Mouse (Mus musculus) T-helper 2 cell (primary cell): ENCODE measurements at regions not wholly inside any gene's neighbourhood (a gene's known extent, or its start where the extent isn't known, plus 50 kb on each side); places are given as distances from the start of the nearest gene placed in this dataset.

ENCODE experiments used
- in situ Hi-C: fragments of 300-600 bp; cut with MboI, MseI; formaldehyde crosslinking; loops from one replicate; pipeline ENCODE4 v1.15.1; 2025; ENCODE audit warnings: high pct_unique_total_duplicates

DNA sequence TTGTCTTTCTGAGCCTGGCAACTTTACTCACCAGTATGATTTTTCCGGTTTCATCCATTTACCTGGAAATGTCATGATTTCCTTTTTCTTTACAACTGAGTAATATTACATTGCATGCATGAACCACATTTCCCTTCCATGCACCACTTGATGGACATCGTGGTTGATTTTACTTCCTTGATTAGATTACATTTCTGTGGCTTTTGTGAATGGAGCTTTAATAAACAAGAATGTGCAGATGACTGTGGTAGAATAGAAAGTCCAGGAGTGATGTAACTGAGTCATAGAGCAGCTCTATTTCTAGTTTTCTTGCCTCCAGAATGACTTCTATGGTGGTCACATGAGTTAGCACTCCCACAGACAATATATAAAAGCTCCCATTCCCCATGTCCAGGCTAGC lies 75.2 kb downstream of the Chst2 start:
- in situ Hi-C loops = no loop called here

DNA sequence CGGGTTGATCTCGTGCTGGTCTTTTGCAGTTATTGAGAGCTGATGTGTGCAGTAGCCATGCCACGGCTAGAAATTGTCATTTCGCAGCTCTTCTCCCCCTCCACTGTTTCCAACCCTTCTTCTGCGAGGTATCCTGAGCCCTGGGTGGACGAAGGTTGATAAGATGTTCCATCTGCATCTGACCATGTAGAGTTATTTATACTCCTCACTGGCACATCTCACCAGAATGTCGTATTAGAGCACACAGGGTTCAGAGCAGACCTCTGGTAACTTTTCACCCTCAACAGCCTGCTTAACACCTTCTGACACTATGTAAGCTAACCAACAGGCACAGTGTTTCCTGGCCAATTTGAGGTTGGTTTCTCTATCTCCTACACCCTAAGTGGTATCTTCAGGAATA lies 76.4 kb downstream of the Chst2 start:
- in situ Hi-C loops = no loop called here

GRCm38 (mm10) chr9:95329053-95329430 lies 77.5 kb downstream of the Chst2 start:
- in situ Hi-C loops = no loop called here

GRCm38 (mm10) chr9:95328261-95329052 lies 78.1 kb downstream of the Chst2 start:
- in situ Hi-C loops = no loop called here

DNA sequence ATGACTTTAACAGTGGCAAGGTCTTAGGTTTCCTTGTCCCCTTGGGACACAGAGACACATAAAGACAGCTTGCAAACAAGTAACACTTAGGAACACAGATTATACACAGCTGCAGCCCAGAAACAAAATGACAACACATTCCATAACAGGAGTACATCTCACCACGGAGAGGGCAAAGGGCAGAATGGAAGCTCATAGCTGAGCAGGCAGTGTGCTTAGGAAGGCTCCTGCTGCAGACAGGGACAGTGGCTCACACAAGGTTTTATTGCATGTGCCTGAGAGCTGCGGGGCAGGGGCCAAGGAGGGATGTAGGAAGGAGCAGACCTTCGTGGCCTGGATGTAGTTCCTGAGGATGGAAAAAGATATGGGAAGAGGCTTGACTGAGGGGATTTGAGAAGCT lies 78.8 kb downstream of the Chst2 start:
- in situ Hi-C loops = no loop called here

DNA sequence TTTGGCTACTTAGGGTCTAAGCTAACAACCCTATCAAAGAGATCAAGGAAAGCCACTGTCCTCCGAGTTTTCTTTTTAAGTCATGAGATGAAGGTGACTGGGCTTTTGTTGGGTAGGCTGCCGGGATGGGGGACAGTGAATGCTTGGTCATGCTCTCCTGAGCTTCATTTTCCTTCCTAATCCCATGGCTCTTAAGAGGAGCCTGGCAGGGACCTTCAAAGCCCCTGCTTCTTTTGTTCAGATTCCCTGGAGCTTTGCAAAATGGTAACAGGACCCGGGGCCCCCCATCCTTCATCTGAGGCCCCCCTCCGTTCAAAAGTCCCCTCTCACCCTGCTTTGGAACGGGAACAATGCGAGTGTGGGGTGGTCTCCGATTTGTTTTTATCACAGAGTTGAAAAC lies 82.9 kb downstream of the Chst2 start:
- in situ Hi-C loops = loop anchor here (5.0 kb wide), 1 partner anchor 41 kb away; no protein-coding TSS in a partner anchor

DNA sequence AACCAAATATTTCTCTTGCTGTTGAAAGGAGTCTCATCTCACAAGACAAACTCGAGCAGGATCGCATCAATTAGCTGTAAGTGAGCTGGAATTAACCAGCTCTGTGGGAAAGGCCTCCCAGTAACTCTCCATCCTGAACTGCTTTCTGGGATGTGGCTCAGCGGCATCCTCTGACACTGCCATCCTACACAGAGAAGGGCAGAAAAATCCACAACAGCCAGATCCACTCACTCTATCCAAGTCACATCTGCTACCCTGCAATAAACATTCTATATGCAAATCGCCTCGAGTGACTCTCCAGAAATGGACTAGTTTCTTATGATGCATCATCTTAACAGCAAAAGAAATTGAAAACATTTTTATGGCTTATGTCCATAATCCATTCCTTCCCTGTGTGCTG lies 83.6 kb downstream of the Chst2 start:
- in situ Hi-C loops = loop anchor here (5.0 kb wide), 1 partner anchor 41 kb away; no protein-coding TSS in a partner anchor

- in situ Hi-C loops = loop anchor here (5.0 kb wide), 1 partner anchor 40 kb away; no protein-coding TSS in a partner anchor
Observed at GRCm38 (mm10) chr9:95322031-95322430, 84.5 kb downstream of the Chst2 start.

GRCm38 (mm10) chr9:95318926-95319325 lies 87.6 kb downstream of the Chst2 start:
- in situ Hi-C loops = no loop called here

- in situ Hi-C loops = no loop called here
Observed at GRCm38 (mm10) chr9:95316726-95317125, 89.8 kb downstream of the Chst2 start.

DNA sequence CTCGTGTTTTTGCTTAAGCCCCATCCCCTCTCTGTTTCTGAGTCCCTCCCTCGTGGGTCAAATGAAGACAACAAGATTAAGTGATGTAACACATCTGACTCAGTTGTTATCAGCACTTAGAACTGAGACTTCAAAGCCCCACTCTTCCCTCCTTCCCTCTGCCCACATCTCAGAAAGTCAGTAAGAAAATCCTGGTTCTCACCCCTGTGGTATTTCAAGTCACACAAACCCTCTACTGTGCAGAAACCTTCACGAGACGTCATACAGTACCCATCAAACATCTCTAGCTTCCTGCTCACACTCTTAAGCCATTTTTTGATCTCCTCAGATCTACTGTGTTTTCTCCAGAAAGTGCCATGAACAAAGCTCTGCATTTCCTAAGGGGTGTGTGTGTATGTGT lies 91.4 kb downstream of the Chst2 start:
- in situ Hi-C loops = no loop called here

DNA sequence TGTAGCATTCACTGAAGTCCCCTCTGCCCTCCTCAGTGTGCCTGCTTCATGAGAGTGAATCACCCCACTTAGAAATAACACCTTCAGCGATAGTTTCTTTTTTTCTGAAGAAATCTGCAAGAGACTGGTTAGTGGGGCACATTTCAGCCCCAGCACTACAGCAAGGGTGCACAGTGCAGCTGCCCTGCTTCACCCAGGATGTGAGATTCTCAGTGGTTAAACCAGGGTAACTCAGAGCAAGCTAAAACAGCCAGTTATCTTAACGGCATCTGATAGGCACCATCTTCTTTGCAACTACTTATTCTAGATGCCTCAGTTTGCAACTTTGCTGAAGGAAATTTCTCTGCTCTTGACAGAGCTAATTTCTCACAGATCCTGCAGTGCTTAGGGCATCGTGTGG lies 94.9 kb downstream of the Chst2 start:
- in situ Hi-C loops = loop anchor here (5.0 kb wide), 1 partner anchor 46 kb away; no protein-coding TSS in a partner anchor

- in situ Hi-C loops = no loop called here
Observed at GRCm38 (mm10) chr9:95289008-95289407, 117.5 kb downstream of the Chst2 start.

GRCm38 (mm10) chr9:95282996-95283395 lies 123.5 kb downstream of the Chst2 start:
- in situ Hi-C loops = loop anchor here (5.0 kb wide), 1 partner anchor 39 kb away; no protein-coding TSS in a partner anchor

DNA sequence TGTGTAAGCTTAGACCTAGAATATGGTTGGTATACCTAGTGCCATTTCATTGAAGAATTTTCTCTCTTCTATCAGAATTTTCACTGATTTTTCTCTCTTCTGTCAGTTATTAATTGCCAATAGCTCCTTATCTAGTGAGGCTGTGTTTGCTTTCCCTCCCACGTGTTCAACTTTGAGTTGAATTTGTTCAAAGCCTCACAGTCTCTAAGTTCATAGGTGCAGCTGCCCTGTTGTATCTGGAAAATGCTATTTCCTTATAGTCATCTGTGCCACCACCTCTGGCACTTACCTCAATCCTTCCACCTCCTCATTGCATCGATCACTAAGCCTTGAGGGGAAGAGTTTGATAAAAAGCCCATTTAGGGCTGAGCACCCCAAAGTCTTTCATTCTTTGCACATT lies 124.0 kb downstream of the Chst2 start:
- in situ Hi-C loops = loop anchor here (5.0 kb wide), 1 partner anchor 40 kb away; no protein-coding TSS in a partner anchor
